Mouse (Mus musculus) liver, postnatal 0 days (tissue): ENCODE measurements around the gene Iqsec3.

Experiments used
- CTCF ChIP-seq: sonication (generic); IDR thresholded peaks from 2 replicates; pipeline ENCODE4 v1.5.1; 2016; ENCODE audit warnings: antibody characterized with exemption, low read depth
- EP300 ChIP-seq: IDR thresholded peaks from 2 replicates; pipeline ENCODE4 v1.6.1; 2016; ENCODE audit warnings: antibody characterized with exemption, low read depth, mild to moderate bottlenecking

- TF ChIP-seq EP300 (no peak), CTCF (no peak)
Observed at GRCm38 (mm10) chr6:121495026-121495425, 21.5 kb upstream of the Iqsec3 start.
